Mouse (Mus musculus) adrenal gland, adult 8-10 months (tissue): ENCODE measurements around the gene Rnf31. TPM values are rescaled to one million over a fixed set of nuclear protein-coding genes. Genes with fewer than 3 reads are reported as not detected.

Experiments used
- DNase-seq: peaks from one replicate; pipeline ENCODE4 v3.0.0; 2022
- total RNA-seq, 4 experiments: library from RNA; stranded (reverse); gene quantifications; 2 replicates each; pipeline ENCODE4 v1.2.4; 2022

The Rnf31 gene
- total RNA-seq, 4 experiments from 2014 or later: 33.3 to 52.1 (median 39.2) TPM

DNA sequence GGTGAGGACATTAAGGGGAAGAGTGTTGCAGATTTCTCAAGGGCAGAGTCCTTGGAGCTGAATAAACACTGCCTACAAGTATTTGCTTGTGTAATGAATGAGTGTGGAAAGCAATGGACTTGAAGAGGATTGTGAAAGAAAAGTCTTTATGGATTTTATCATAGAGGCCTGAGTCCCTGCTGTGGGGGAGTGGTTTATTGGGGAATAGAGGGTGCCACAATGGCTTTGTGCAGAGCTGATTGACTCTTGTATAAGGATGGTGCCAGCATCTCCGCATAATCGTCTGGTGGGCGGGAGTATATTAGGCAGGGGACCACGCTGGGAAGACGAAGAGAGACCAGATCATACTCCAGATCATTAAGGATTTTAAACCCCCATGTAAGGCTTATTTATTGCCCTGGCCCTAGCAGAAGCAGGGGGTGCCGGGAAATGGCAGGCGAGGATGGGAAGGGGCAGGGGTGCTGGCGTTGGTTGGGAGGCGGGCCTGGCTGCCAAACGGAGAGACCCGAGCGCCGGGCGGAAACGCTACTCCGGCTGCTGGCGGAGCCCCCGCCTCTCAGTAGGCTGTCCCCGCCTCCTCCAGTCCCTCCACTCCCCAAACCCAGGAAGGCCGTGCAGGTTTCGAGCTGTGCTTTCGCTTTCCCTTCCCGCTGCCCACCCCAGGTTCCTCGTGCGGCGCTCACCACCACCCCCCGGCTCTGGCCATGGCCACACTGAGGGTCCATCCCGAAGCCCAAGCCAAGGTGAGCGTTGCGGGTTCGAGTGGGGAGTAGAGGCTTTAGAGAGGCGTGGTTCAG is 13.4 kb upstream of the Rnf31 start, which contains the start of gene Psme1:
TSS of gene Psme1 (plus strand) at position 253 of the 797 bp plus-strand sequence.
- DNase-seq: peak; percentile 85

- DNase-seq: peak; percentile 81
These were observed 12.7 kb upstream of the Rnf31 start for GRCm38 (mm10) chr14:55578668-55579269.

DNA sequence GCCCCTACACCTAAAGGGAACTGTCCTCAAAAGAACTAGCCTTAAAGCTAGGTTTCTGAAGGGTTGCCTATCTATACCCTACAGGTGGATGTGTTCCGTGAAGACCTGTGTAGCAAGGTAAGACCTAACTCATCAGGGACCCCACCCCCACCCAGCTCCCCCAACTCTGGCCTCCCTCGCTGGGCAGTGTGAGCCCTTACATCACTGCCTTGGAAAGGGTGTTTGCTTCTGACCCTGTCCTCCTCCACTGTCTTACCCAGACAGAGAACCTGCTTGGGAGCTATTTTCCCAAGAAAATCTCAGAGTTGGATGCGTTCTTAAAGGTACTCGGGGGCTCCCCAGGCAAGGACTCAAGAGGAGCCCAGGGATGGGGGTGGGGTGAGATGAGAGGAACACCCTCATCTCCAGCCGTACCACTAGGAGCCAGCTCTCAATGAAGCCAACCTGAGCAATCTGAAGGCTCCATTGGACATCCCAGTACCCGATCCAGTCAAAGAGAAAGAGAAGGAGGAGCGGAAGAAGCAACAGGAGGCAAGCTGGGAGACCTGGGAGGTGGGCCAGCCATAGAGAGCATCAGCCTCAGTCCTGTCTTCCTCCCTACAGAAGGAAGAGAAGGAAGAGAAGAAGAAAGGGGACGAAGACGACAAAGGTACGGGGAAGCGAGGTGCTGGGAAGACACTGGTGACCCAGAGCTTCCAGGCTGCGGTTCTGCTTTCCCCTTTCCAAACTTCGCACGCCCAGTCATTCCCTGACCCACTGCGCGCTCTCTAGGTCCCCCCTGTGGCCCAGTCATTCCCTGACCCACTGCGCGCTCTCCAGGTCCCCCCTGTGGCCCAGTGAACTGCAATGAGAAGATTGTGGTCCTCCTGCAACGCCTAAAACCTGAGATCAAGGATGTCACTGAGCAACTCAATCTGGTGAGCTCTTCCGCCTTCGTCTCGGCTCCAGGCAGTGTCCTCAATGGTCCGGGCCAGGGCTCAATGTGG is 11.7 kb upstream of the Rnf31 start:
- no peak for DNase-seq

DNA sequence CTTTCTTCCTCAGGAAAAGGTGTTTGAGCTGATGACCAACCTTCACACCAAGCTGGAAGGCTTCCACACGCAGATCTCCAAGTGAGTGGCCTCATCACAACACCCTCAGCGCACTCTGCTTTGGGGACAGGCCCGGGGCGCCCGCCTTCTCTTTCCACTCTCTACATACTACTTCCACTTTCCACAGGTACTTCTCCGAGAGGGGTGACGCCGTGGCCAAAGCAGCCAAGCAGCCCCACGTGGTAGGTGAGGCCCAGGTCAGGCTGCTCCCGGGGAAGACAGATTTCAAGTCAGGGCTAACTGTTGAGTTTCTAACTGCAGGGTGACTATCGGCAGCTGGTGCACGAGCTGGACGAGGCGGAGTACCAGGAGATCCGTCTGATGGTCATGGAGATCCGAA is 10.8 kb upstream of the Rnf31 start:
- no peak for DNase-seq

DNA sequence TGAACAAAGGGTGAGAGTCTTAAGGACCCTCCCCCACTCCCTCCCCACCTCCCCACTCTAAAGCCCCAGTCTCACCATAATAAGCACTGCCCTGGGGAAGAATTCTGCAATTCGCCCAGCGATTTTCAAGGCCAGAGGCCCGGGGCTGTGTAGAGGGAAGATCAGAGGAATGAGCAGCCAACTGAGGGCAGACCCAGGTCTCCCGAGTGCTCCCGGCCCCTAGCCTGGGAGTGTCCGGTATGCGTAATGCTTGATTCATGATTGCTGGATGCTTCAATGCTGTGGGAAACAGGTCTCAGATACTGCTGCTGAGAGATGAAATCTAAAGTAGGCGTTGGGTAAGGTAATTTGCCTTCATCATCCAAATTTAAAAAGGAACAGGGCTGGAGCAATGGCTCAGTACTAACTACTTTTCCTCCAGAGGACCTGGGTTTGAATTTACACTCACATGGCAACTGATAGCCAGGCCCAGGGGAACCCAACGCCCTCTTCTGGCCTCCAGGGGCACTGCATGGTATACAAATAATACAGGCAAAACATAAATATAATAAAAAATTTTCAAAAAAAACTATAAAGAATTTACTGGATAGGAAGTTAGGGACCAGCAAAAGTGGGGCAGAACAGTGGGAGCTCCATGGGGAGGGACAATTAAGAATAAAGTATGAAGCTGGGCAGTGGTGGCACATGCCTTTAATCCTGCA is 9.4 kb upstream of the Rnf31 start:
- no peak for DNase-seq

GRCm38 (mm10) chr14:55584303-55584701 is 7.2 kb upstream of the Rnf31 start:
- DNase-seq: no peak

DNA sequence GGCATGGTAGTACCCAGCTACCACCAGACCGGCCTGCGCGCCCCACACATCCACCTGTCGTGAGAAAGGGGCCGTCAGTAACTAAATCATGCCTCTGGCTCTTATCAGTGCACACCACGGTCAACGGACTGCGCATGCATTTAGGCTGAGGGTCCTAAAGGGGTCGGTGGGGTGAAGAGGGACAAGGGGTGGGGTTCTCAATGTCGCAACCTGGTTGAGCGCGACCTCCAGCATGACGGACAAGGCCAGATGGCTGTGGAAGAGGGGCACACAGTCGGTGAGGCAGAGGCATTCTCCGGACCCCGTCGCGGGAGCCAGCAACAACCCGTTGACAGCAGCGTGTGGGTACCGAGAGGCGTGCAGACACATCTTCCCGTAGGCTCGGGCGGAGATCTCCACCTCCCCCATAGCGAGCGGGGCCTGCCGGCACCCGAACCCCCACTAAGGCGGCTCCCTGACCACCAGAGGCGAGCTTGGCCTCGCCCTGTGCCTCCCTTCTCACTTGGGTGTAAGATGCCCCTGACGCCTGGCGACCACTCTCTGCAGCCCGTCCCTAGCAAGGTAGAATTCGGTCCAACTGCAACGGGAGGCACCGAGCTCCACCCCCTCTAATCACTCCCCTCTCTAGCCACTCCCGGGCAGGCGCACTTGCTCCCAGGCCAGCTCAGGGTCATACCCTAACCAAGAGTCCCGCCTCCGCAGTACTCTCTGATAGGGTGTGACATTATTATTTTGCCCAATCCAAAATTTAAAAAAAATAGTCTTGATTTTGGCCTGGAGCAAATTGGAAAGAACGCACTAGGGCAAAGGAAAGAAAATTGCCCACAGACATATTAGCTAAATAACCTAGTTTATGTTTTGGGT is 6.6 kb upstream of the Rnf31 start, which contains the start of gene Emc9:
TSS of gene Emc9 (minus strand) at position 601 of the 864 bp plus-strand sequence.
- peak; percentile 84 for DNase-seq

- no peak for DNase-seq
These were observed 5.9 kb upstream of the Rnf31 start for GRCm38 (mm10) chr14:55585566-55585960.

DNA sequence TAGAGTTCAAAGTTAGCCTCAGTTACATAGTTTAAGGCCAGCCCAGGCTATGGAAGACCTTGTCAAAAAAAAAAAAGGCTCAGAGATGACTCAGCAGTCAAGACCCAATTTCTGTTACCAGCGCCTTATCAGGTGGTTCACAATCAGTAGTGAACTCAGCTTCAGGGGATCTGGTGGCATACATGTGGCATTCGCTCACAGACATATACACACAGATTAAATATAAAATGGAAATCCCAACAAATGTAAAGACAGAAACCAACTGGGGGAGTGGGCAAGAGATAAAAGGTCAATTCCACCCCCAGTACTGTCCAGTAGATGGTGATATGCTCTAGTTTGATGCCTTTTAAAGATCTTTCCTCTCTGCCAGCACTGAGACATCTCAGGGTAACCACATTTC is 5.4 kb upstream of the Rnf31 start:
- no peak for DNase-seq

- no peak for DNase-seq
These were observed 2.2 kb upstream of the Rnf31 start for GRCm38 (mm10) chr14:55589271-55589670.

DNA sequence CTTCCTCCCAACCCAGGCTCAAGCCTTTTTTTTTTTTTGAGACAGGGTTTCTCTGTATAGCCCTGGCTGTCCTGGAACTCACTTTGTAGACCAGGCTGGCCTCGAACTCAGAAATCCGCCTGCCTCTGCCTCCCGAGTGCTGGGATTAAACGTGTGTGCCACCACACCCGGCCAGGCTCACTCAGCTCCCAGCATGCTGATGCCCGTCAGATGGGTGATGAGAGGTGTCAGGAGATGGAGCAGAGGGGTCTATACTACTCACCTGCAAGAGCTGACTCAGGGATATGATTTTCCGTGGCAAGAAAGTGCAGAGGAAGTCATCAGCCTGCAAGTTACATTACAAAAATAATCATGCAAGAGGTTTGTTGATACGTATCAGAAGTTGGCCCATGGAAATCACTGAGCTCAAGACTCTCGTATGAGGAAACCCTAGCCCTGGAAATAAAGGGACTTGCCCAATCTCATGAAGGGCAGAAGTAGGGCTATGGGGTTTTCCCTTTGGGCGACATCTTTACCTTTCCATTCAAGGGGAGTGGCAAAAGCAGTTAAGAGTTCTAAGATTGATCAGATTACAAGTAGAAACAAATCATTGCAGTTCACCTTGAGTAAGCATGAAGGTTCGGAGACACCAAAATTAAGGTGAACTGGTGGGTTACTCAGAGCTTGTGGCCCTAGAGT is 1.6 kb upstream of the Rnf31 start:
- no peak for DNase-seq

- peak; percentile 97 for DNase-seq
These were observed 669 bp upstream of the Rnf31 start, which contains the start of gene Psme2 for GRCm38 (mm10) chr14:55590748-55591330. Psme2 (minus strand) TSS chr14:55591113.

GRCm38 (mm10) chr14:55592226-55592625 is 718 bp downstream of the Rnf31 start:
- no peak for DNase-seq

DNA sequence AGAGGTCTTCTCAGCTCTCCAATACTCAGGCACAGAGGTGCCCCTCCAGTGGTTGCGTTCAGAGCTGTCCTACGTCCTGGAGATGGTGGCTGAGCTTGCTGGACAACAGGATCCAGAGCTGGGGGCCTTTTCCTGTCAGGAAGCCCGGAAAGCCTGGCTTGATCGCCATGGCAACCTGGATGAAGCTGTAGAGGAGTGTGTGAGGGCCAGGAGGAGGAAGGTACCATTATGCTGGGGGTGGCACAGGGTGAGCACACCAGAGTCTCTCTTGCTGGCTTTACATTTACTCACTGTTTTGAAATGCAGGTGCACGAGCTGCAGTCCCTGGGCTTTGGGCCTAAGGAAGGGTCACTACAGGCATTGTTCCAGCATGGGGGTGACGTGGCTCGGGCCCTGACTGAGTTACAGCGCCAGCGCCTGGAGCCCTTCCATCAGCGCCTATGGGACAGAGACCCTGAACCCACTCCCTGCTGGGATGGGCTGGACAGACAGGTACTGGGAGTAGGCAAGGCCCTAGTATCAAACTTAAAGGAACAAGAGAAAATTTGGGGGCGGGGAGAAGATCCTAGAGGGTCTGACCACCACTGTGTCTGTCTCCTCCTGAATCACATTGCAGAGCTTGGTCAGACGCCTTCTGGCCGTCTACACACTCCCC is 4.7 kb downstream of the Rnf31 start:
- no peak for DNase-seq

GRCm38 (mm10) chr14:55598521-55599390 is 7.2 kb downstream of the Rnf31 start:
- DNase-seq: no peak

GRCm38 (mm10) chr14:55603271-55603632 is 11.7 kb downstream of the Rnf31 start, which contains the start of gene Irf9:
Irf9 (plus strand) TSS chr14:55603571.
- DNase-seq: no peak

DNA sequence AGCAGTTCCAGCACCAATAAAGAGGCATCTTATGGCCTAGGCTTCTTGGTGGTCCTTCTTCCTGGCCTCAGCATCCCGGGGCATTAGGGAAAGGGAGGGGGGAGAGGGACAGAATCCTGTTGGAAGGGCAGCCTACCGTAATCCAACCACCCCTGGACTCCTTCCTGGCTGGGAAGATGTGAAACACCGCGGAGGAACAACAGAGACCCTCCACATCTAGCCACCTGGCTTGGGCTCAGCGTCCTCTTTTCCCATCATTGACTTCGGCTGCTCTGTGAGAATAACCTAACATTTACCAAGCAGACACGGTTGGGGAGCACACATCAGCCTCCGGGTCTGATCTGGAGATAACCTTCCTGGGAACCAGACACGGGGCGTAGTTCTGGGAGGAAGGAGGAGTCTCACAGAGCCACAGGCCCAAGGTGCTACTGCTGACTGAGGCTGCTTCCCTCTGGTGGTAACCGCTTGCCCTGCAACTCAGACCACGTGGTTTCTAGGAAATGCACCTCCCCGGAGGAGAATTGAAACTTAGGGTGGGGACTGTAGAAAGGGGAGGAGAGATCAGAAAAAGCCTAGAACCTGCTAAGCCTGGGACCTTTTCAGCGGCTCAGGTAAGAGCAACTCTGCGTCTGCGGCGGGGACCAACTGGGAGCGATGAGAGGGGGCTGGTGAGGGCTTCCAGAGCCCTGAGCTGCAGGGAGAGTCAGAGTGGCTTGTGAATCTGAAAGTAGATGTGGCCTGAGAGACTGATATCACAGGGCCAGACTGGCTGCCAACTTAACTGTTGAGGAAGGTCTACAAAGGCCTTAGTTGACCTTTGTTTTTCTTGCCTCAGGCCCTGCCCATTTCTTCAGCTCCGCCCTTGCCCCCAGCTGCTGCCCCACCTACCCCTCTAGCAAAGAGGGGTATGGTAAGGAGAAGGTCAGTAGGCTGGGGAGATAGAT is 12.4 kb downstream of the Rnf31 start:
- peak; percentile 93 for DNase-seq
